Comparison of ENCODE assay signal across 27 mouse cellular contexts in genomic region chr1:185524020-185524419, GRCm38 (mm10).
DNase-seq lines count a peak whose midpoint lies in the region; ATAC-seq lines count a peak whose summit lies in the region.
"Had no signal": no experiment of that assay in that cellular context is flagged by ENCODE, and none has a peak within 500 bp of the region (broad histone marks: within the 10 kb centered on the region; RNA-seq: fewer than 3 reads in every experiment).

No protein-coding gene starts in this region.

- no peak overlapping the region for H3K4me3 ChIP-seq in heart, embryonic 10.5 days
- no peak overlapping the region for H3K4me3 ChIP-seq in embryonic facial prominence, embryonic 14.5 days (ENCODE audit: low read depth, low read length)
- H3K4me3 ChIP-seq in limb, embryonic 12.5 days (replicated peaks), result no peak overlapping the region
- no peak overlapping the region for H3K4me3 ChIP-seq in limb, embryonic 15.5 days
- H3K4me3 ChIP-seq: erythroblast, embryonic 14.5 days; gastrocnemius, adult 2 months; heart, adult 2 months; hindbrain, embryonic 13.5 days; intestine, embryonic 15.5 days had no signal

- no peaks in the 10 kb centered on the region for H3K36me3 ChIP-seq in heart, embryonic 10.5 days
- H3K36me3 ChIP-seq in embryonic facial prominence, embryonic 14.5 days (ENCODE audit: control insufficient read depth, insufficient read depth, low read length), result no peaks in the 10 kb centered on the region
- no peaks in the 10 kb centered on the region for H3K36me3 ChIP-seq in limb, embryonic 12.5 days
- no peaks in the 10 kb centered on the region for H3K36me3 ChIP-seq in limb, embryonic 15.5 days
- H3K36me3 ChIP-seq: G1E; hindbrain, embryonic 13.5 days; intestine, embryonic 15.5 days had no signal

- H3K4me2 ChIP-seq in embryonic facial prominence, embryonic 14.5 days (ENCODE audit: low read depth, low read length), result no peak overlapping the region
- no peak overlapping the region for H3K4me2 ChIP-seq in limb, embryonic 12.5 days
- H3K4me2 ChIP-seq in limb, embryonic 15.5 days, result no peak overlapping the region
- H3K4me2 ChIP-seq: heart, embryonic 11.5 days; hindbrain, embryonic 13.5 days; intestine, embryonic 15.5 days had no signal

- H3K4me1 ChIP-seq in heart, embryonic 10.5 days, result peaks cover 11% of the 10 kb centered on the region
- no peaks in the 10 kb centered on the region; the same call in 1 of the 2 replicates for H3K4me1 ChIP-seq in embryonic facial prominence, embryonic 14.5 days (ENCODE audit: control insufficient read depth, insufficient read depth, low read length)
- H3K4me1 ChIP-seq in limb, embryonic 12.5 days (replicated peaks), result peaks cover 19% of the 10 kb centered on the region
- peaks cover 14% of the 10 kb centered on the region for H3K4me1 ChIP-seq in limb, embryonic 15.5 days
- H3K4me1 ChIP-seq: hindbrain, embryonic 13.5 days; intestine, embryonic 15.5 days had no signal

- peak; percentile 75 for DNase-seq in heart, adult 11 months
- no peak for DNase-seq in heart, embryonic 10.5 days (ENCODE audit: low spot score)
- peak; percentile 15 for DNase-seq in embryonic facial prominence, embryonic 14.5 days (ENCODE audit: low spot score)
- DNase-seq in gastrocnemius, adult 8-10 months (ENCODE audit: low spot score in 2 of 2), result no peak
- no peak for DNase-seq in thymus, postnatal 25 days
- DNase-seq: adrenal gland, adult 2 months; adrenal gland, postnatal 14 days; B cell, adult 2 months; cerebellum, adult 11 months; cerebellum, adult 2 months; cerebellum, adult 9-11 months; cerebellum, postnatal 25 days; embryo, embryonic 11 days; forebrain, postnatal 0 days; gastrocnemius, adult 2 months; gastrocnemius, postnatal 25 days; heart, adult 2 months had no signal

- 76% methylated on average over 10 of the region's 10 CpGs for WGBS in heart, embryonic 10.5 days
- 41% methylated on average over 10 of the region's 10 CpGs for WGBS in embryonic facial prominence, embryonic 14.5 days
- 30% methylated on average over 10 of the region's 10 CpGs for WGBS in limb, embryonic 12.5 days
- WGBS in limb, embryonic 15.5 days, result 22% methylated on average over 10 of the region's 10 CpGs

- no peaks in the 10 kb centered on the region for H3K27me3 ChIP-seq in heart, embryonic 10.5 days (ENCODE audit: insufficient read depth, poor library complexity, severe bottlenecking)
- H3K27me3 ChIP-seq in embryonic facial prominence, embryonic 14.5 days (replicated peaks; ENCODE audit: control insufficient read depth, insufficient read depth, low read length), result no peaks in the 10 kb centered on the region
- H3K27me3 ChIP-seq in limb, embryonic 12.5 days, result no peaks in the 10 kb centered on the region
- no peaks in the 10 kb centered on the region for H3K27me3 ChIP-seq in limb, embryonic 15.5 days
- H3K27me3 ChIP-seq: CH12.LX; hindbrain, embryonic 13.5 days; intestine, embryonic 15.5 days had no signal

- H3K27ac ChIP-seq in heart, embryonic 10.5 days, result no peak overlapping the region
- H3K27ac ChIP-seq in embryonic facial prominence, embryonic 14.5 days (replicated peaks; ENCODE audit: low read depth, low read length), result no peak overlapping the region
- peak overlapping the region; percentile 75 for H3K27ac ChIP-seq in limb, embryonic 12.5 days
- peak overlapping the region; percentile 67 for H3K27ac ChIP-seq in limb, embryonic 15.5 days
- H3K27ac ChIP-seq: gastrocnemius, adult 2 months; heart, adult 2 months; hindbrain, embryonic 13.5 days; intestine, embryonic 15.5 days had no signal

- no peak overlapping the region for H3K9ac ChIP-seq in embryonic facial prominence, embryonic 14.5 days (ENCODE audit: low read depth, low read length)
- no peak overlapping the region for H3K9ac ChIP-seq in limb, embryonic 12.5 days (replicated peaks)
- no peak overlapping the region for H3K9ac ChIP-seq in limb, embryonic 15.5 days
- H3K9ac ChIP-seq: forebrain, postnatal 0 days; hindbrain, embryonic 13.5 days; intestine, embryonic 15.5 days had no signal

- H3K9me3 ChIP-seq in heart, embryonic 10.5 days, result peaks cover 5% of the 10 kb centered on the region; the same call in 1 of the 2 replicates
- no peaks in the 10 kb centered on the region for H3K9me3 ChIP-seq in embryonic facial prominence, embryonic 14.5 days (ENCODE audit: control insufficient read depth, low read length)
- no peaks in the 10 kb centered on the region for H3K9me3 ChIP-seq in limb, embryonic 12.5 days
- H3K9me3 ChIP-seq in limb, embryonic 15.5 days, result no peaks in the 10 kb centered on the region
- H3K9me3 ChIP-seq: G1E; intestine, embryonic 15.5 days had no signal

- no peak for ATAC-seq in embryonic facial prominence, embryonic 14.5 days (ENCODE audit: low read depth)
- ATAC-seq in limb, embryonic 12.5 days (ENCODE audit: insufficient number of reproducible peaks, insufficient read depth, low FRiP score, low TSS enrichment, low read depth), result 0 out of 2 replicates have a peak, but pooled peaks have one; percentile 56
- ATAC-seq in limb, embryonic 15.5 days (ENCODE audit: insufficient number of reproducible peaks, low FRiP score, low TSS enrichment, low read depth), result no peak; the same call in 1 of the 2 replicates
- ATAC-seq: forebrain, embryonic 14.5 days; forebrain, postnatal 0 days; hindbrain, embryonic 16.5 days; intestine, embryonic 15.5 days had no signal

Comparison
In these comparisons a context has a peak if more than half of its experiments do, and no peak if none do; other contexts are left out.
1. DNase-seq: peak in heart, adult 11 months (single experiment) and embryonic facial prominence, embryonic 14.5 days (single experiment); none in heart, embryonic 10.5 days (single experiment), gastrocnemius, adult 8-10 months (0 of 2) and thymus, postnatal 25 days (single experiment).
2. H3K27ac ChIP-seq: peak in limb, embryonic 12.5 days (single experiment) and limb, embryonic 15.5 days (single experiment); none in heart, embryonic 10.5 days (single experiment) and embryonic facial prominence, embryonic 14.5 days (single experiment).